Mouse (Mus musculus) MEL (cell line): ENCODE data around the gene Hist1h2ae. TPM values are rescaled to one million over a fixed set of nuclear protein-coding genes. Genes with fewer than 3 reads are reported as not detected.

Experiments
- DNase-seq: peaks from one replicate; pipeline ENCODE4 v3.0.0; 2011; ENCODE audit warnings: low read depth, low spot score
- H3K27ac ChIP-seq: 2 replicates; pipeline ENCODE4 v1.5.1; 2012; ENCODE audit warnings: low read depth, mild to moderate bottlenecking, control low read depth, low read length, moderate library complexity; ENCODE audit not compliant: control insufficient read depth
- H3K27me3 ChIP-seq, 2 experiments: fragments of 150-350 bp in 1 of 2; sonication (generic) in 1 of 2; 2 replicates each; pipeline ENCODE4 v1.6.1; 2012; ENCODE audit warnings: low read length in 2 of 2, mild to moderate bottlenecking in 2 of 2, improper control_type of control experiment in 1 of 2, moderate library complexity in 1 of 2; ENCODE audit not compliant: insufficient read depth in 2 of 2, control insufficient read depth in 1 of 2
- H3K36me3 ChIP-seq, 2 experiments: 2 replicates each; pipeline ENCODE4 v1.6.1; 2012 to 2014; ENCODE audit warnings: low read length in 2 of 2, improper control_type of control experiment in 1 of 2, inconsistent platforms in 1 of 2, mild to moderate bottlenecking in 1 of 2; ENCODE audit not compliant: insufficient read depth in 2 of 2, control insufficient read depth in 1 of 2
- H3K4me1 ChIP-seq, 2 experiments: fragments of 150-350 bp in 1 of 2; sonication (generic) in 1 of 2; 2 replicates each; pipeline ENCODE4 v1.6.1; 2012; ENCODE audit warnings: low read length in 2 of 2, improper control_type of control experiment in 1 of 2, mild to moderate bottlenecking in 1 of 2; ENCODE audit not compliant: insufficient read depth in 2 of 2, control insufficient read depth in 1 of 2
- H3K4me3 ChIP-seq, 2 experiments: fragments of 150-350 bp in 1 of 2; sonication (generic) in 1 of 2; 2 replicates each; pipeline ENCODE4 v1.5.1; 2012; ENCODE audit warnings: low read depth in 2 of 2, low read length in 2 of 2, mild to moderate bottlenecking in 2 of 2, moderate library complexity in 2 of 2, control low read depth in 1 of 2, improper control_type of control experiment in 1 of 2; ENCODE audit not compliant: control insufficient read depth in 1 of 2, insufficient read depth in 1 of 2
- H3K79me2 ChIP-seq: 2 replicates; pipeline ENCODE4 v1.6.1; 2012; ENCODE audit warnings: mild to moderate bottlenecking, low read length, moderate library complexity; ENCODE audit not compliant: control insufficient read depth, poor library complexity, insufficient read depth
- H3K9ac ChIP-seq: 2 replicates; pipeline ENCODE4 v1.6.1; 2012; ENCODE audit warnings: low read depth, mild to moderate bottlenecking, control low read depth, low read length, moderate library complexity; ENCODE audit not compliant: control insufficient read depth, poor library complexity, severe bottlenecking
- H3K9me3 ChIP-seq: fragments of 150-350 bp; sonication (generic); replicated peaks from 2 replicates; pipeline ENCODE4 v1.6.1; 2012; ENCODE audit warnings: mild to moderate bottlenecking, low read length, improper control_type of control experiment, moderate library complexity; ENCODE audit not compliant: insufficient read depth
- BHLHE40 ChIP-seq: IDR thresholded peaks from 2 replicates; pipeline ENCODE4 v1.6.1; 2012; ENCODE audit warnings: low read depth, mild to moderate bottlenecking, inconsistent platforms, low read length, improper control_type of control experiment, borderline replicate concordance
- CHD1 ChIP-seq: IDR thresholded peaks from 2 replicates; pipeline ENCODE4 v1.6.1; 2012; ENCODE audit warnings: low read depth, mild to moderate bottlenecking, inconsistent platforms, low read length, improper control_type of control experiment
- CHD2 ChIP-seq: IDR thresholded peaks from 2 replicates; pipeline ENCODE4 v1.6.1; 2011; ENCODE audit warnings: low read length, improper control_type of control experiment
- CTCF ChIP-seq, 3 experiments: IDR thresholded peaks in 2 of 3; conservative IDR thresholded peaks in 1 of 3; 2 replicates each; pipeline ENCODE4 v1.5.1; 2011 to 2012; ENCODE audit warnings: low read length in 3 of 3, low read depth in 2 of 3, mild to moderate bottlenecking in 2 of 3, improper control_type of control experiment in 1 of 3, inconsistent platforms in 1 of 3, mixed read lengths in 1 of 3, moderate library complexity in 1 of 3; ENCODE audit not compliant: control insufficient read depth in 1 of 3, insufficient read depth in 1 of 3, poor library complexity in 1 of 3, severe bottlenecking in 1 of 3
- ELF1 ChIP-seq: IDR thresholded peaks from 2 replicates; pipeline ENCODE4 v1.6.1; 2014; ENCODE audit warnings: low read depth, mild to moderate bottlenecking, inconsistent platforms, low read length, improper control_type of control experiment, moderate library complexity
- EP300 ChIP-seq, 2 experiments: IDR thresholded peaks; 2 replicates each; pipeline ENCODE4 v1.6.1; 2011; ENCODE audit warnings: improper control_type of control experiment in 2 of 2, low read length in 2 of 2, low read depth in 1 of 2, mild to moderate bottlenecking in 1 of 2
- ETS1 ChIP-seq: IDR thresholded peaks from 2 replicates; pipeline ENCODE4 v1.6.1; 2012; ENCODE audit warnings: low read depth, mild to moderate bottlenecking, inconsistent platforms, low read length, improper control_type of control experiment, moderate library complexity
- GABPA ChIP-seq: IDR thresholded peaks from 2 replicates; pipeline ENCODE4 v1.6.1; 2012; ENCODE audit warnings: low read depth, mild to moderate bottlenecking, inconsistent platforms, low read length, improper control_type of control experiment, moderate library complexity
- GATA1 ChIP-seq: IDR thresholded peaks from 2 replicates; pipeline ENCODE4 v1.6.1; 2011; ENCODE audit warnings: low read depth, low read length, improper control_type of control experiment
- HCFC1 ChIP-seq: IDR thresholded peaks from 2 replicates; pipeline ENCODE4 v1.6.1; 2012; ENCODE audit warnings: low read depth, mild to moderate bottlenecking, inconsistent platforms, low read length, improper control_type of control experiment, moderate library complexity
- JUND ChIP-seq: IDR thresholded peaks from 2 replicates; pipeline ENCODE4 v1.6.1; 2011; ENCODE audit warnings: low read depth, mild to moderate bottlenecking, improper control_type of control experiment, low read length
- KAT2A ChIP-seq: conservative IDR thresholded peaks from 2 replicates; pipeline ENCODE4 v1.6.1; 2012; ENCODE audit warnings: low read depth, low read length, improper control_type of control experiment, inconsistent platforms
- MAX ChIP-seq: IDR thresholded peaks from 2 replicates; pipeline ENCODE4 v1.6.1; 2011; ENCODE audit warnings: low read length, improper control_type of control experiment
- MAZ ChIP-seq: IDR thresholded peaks from 2 replicates; pipeline ENCODE4 v1.6.1; 2012; ENCODE audit warnings: low read depth, mild to moderate bottlenecking, inconsistent platforms, low read length, improper control_type of control experiment
- MXI1 ChIP-seq: IDR thresholded peaks from 2 replicates; pipeline ENCODE4 v1.6.1; 2011; ENCODE audit warnings: mild to moderate bottlenecking, low read depth, low read length, improper control_type of control experiment
- MYB ChIP-seq: IDR thresholded peaks from 2 replicates; pipeline ENCODE4 v1.6.1; 2011; ENCODE audit warnings: mild to moderate bottlenecking, low read depth, low read length, improper control_type of control experiment
- MYC ChIP-seq: IDR thresholded peaks from 2 replicates; pipeline ENCODE4 v1.6.1; 2011; ENCODE audit warnings: low read depth, mild to moderate bottlenecking, low read length, improper control_type of control experiment, moderate library complexity
- POLR2A ChIP-seq, 2 experiments: IDR thresholded peaks; 2 replicates each; pipeline ENCODE4 v1.6.1; 2011 to 2012; ENCODE audit warnings: low read length in 2 of 2, mild to moderate bottlenecking in 2 of 2, control low read depth in 1 of 2, improper control_type of control experiment in 1 of 2, low read depth in 1 of 2, moderate library complexity in 1 of 2; ENCODE audit not compliant: control insufficient read depth in 1 of 2, insufficient read depth in 1 of 2, poor library complexity in 1 of 2
- POLR2AphosphoS2 ChIP-seq: IDR thresholded peaks from 2 replicates; pipeline ENCODE4 v1.6.1; 2011; ENCODE audit warnings: low read length, improper control_type of control experiment
- RAD21 ChIP-seq: IDR thresholded peaks from 2 replicates; pipeline ENCODE4 v1.6.1; 2011; ENCODE audit warnings: mild to moderate bottlenecking, low read depth, low read length, improper control_type of control experiment
- RCOR1 ChIP-seq: IDR thresholded peaks from 2 replicates; pipeline ENCODE4 v1.6.1; 2012; ENCODE audit warnings: low read depth, mild to moderate bottlenecking, inconsistent platforms, low read length, improper control_type of control experiment
- SIN3A ChIP-seq: IDR thresholded peaks from 2 replicates; pipeline ENCODE4 v1.6.1; 2012; ENCODE audit warnings: low read length, improper control_type of control experiment, inconsistent platforms
- SMC3 ChIP-seq: IDR thresholded peaks from 2 replicates; pipeline ENCODE4 v1.6.1; 2011; ENCODE audit warnings: low read depth, low read length, improper control_type of control experiment
- TAL1 ChIP-seq: IDR thresholded peaks from 2 replicates; pipeline ENCODE4 v1.6.1; 2012; ENCODE audit warnings: mild to moderate bottlenecking, inconsistent platforms, low read length, moderate library complexity, mixed read lengths
- TBP ChIP-seq: IDR thresholded peaks from 2 replicates; pipeline ENCODE4 v1.8.0; 2011; ENCODE audit warnings: low read depth, low read length, improper control_type of control experiment
- TCF12 ChIP-seq: IDR thresholded peaks from 2 replicates; pipeline ENCODE4 v1.6.1; 2014; ENCODE audit warnings: low read depth, mild to moderate bottlenecking, inconsistent platforms, low read length, improper control_type of control experiment, moderate library complexity
- UBTF ChIP-seq: IDR thresholded peaks from 2 replicates; pipeline ENCODE4 v1.6.1; 2012; ENCODE audit warnings: low read depth, mild to moderate bottlenecking, inconsistent platforms, low read length, improper control_type of control experiment, moderate library complexity, borderline replicate concordance; ENCODE audit not compliant: insufficient read depth
- USF2 ChIP-seq, 2 experiments: IDR thresholded peaks; 2 replicates each; pipeline ENCODE4 v1.6.1; 2011 to 2012; ENCODE audit warnings: improper control_type of control experiment in 2 of 2, low read length in 2 of 2, borderline replicate concordance in 1 of 2, inconsistent platforms in 1 of 2, low read depth in 1 of 2, mild to moderate bottlenecking in 1 of 2; ENCODE audit not compliant: insufficient read depth in 1 of 2
- ZC3H11A ChIP-seq: IDR thresholded peaks from 2 replicates; pipeline ENCODE4 v1.6.1; 2012; ENCODE audit warnings: low read depth, mild to moderate bottlenecking, inconsistent platforms, low read length, improper control_type of control experiment
- ZNF384 ChIP-seq: IDR thresholded peaks from 2 replicates; pipeline ENCODE4 v1.6.1; 2012; ENCODE audit warnings: low read depth, mild to moderate bottlenecking, inconsistent platforms, low read length, improper control_type of control experiment
- polyA plus RNA-seq, 2 experiments: library from polyadenylated mRNA; stranded (reverse) in 1 of 2; unstranded in 1 of 2; fragments of >175 nt in 1 of 2; fragments of >200 nt in 1 of 2; gene quantifications; 2 replicates each; pipeline versions ENCODE4 v1.2.1 to v1.2.4; 2012; ENCODE audit warnings: low replicate concordance in 2 of 2, low read depth in 1 of 2; ENCODE audit not compliant: insufficient read length in 2 of 2, insufficient read depth in 1 of 2, missing spikeins in 1 of 2
- total RNA-seq: library from RNA; depleted of rRNA; stranded (reverse); fragments of 300-350 nt; gene quantifications from 2 replicates; pipeline ENCODE4 v1.2.3, GENCODE M21; 2012

Gene Hist1h2ae
- total and polyA plus RNA-seq, 3 experiments = 3.3 to 560 TPM; not detected in 1

DNA sequence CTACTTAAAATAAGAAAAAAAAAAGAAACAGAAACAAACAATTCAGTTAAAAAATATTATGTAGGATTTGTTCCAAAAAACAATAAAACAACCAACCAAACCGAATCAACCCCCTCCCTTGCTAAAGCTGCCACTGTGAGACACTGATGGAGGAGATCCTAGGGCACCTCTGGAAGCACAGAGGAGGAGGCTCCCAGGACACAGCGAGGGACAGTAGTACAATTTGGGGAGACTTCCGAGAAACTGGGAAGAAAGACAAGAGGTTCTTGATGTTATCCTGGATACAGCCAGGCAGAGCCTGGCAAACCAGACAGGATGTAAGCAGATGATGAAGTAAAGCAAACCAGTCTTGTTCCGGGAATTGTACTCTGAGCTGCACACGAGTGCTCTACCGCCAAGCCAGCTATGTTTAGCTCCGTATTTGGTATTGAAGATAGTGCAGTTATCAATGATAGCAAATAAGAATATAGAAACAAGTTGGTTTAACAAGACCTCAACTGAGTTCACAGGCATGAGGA is 32.2 kb upstream of the Hist1h2ae start:
- H3K79me2 ChIP-seq = no peaks in the 10 kb centered on the region
- no peaks in the 10 kb centered on the region for H3K9me3 ChIP-seq
- H3K27ac ChIP-seq = no peak overlapping the region
- H3K9ac ChIP-seq = no peak overlapping the region
- DNase-seq = no peak
- H3K36me3 ChIP-seq = no peaks in the 10 kb centered on the region
- H3K27me3 ChIP-seq = no peaks in the 10 kb centered on the region
- TF ChIP-seq ZC3H11A (no peak), CHD2 (no peak), USF2 (IDR thresholded peaks at IDR 0.05; ENCODE audit: borderline replicate concordance in 1 of 2, insufficient read depth in 1 of 2, low read depth in 1 of 2, low read length in 2 of 2) (no peak), KAT2A (no peak), ELF1 (no peak), RCOR1 (no peak), RAD21 (no peak), TCF12 (no peak), MYC (no peak), POLR2A (IDR thresholded peaks at IDR 0.05; ENCODE audit: control insufficient read depth in 1 of 2, insufficient read depth in 1 of 2, low read depth in 1 of 2, low read length in 2 of 2, poor library complexity in 1 of 2) (no peak), POLR2AphosphoS2 (no peak), ZNF384 (no peak), MAZ (no peak), SIN3A (no peak), MAX (no peak)
- no peak overlapping the region for H3K4me3 ChIP-seq
- H3K4me1 ChIP-seq = no peaks in the 10 kb centered on the region

DNA sequence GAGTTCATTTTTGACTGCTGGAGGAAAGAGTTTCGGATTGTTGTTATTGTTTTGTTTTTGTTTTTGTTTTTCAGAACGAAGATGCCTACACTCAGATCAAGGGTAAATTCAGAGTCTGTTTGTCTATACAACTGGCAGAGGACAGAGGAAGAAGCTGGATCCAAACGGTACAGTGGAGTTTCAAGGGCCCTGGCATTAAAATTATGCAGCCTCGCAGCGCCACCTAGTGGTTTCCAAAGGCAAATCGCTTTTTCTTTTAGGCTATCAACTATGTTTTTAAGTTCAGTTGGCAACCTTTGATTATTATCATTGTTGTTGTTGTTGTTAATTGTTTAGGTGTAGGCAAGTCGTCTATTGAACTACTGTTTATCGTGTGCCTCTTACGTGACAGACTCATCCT is 26.9 kb upstream of the Hist1h2ae start:
- Histone ChIP-seq H3K36me3 (peaks cover 0 to 28% of the 10 kb centered on the region in 2 experiments; a peak in 2 of 4 replicates), H3K9me3 (no peaks in the 10 kb centered on the region), H3K4me1 (peaks cover 15 to 26% of the 10 kb centered on the region in 2 experiments), H3K27ac (no peak overlapping the region), H3K4me3 (0 out of 4 replicates have a peak overlapping the region, but pooled peaks of 1 of the 2 experiments have one; percentile 19), H3K27me3 (no peaks in the 10 kb centered on the region), H3K9ac (peak overlapping the region; percentile 34; the same call in 1 of the 2 replicates), H3K79me2 (no peaks in the 10 kb centered on the region)
- TF ChIP-seq CTCF (IDR thresholded peaks at IDR 0.05 in 2 of 3, conservative IDR thresholded peaks at IDR 0.05 in 1 of 3; ENCODE audit: control insufficient read depth in 1 of 3, insufficient read depth in 1 of 3, low read depth in 2 of 3, low read length in 3 of 3, poor library complexity in 1 of 3, severe bottlenecking in 1 of 3) (peak; percentile 75 to 88 (median 77)), ZC3H11A (peak; percentile 85), SIN3A (peak; percentile 70), ETS1 (no peak), POLR2AphosphoS2 (no peak), MAX (no peak), EP300 (IDR thresholded peaks at IDR 0.05; ENCODE audit: low read depth in 1 of 2, low read length in 2 of 2) (no peak), ELF1 (0 out of 2 replicates have a peak, but pooled peaks have one; percentile 24), RAD21 (peak; percentile 98), MYB (no peak), SMC3 (peak; percentile 76), HCFC1 (no peak), USF2 (IDR thresholded peaks at IDR 0.05; ENCODE audit: borderline replicate concordance in 1 of 2, insufficient read depth in 1 of 2, low read depth in 1 of 2, low read length in 2 of 2) (no peak), POLR2A (IDR thresholded peaks at IDR 0.05; ENCODE audit: control insufficient read depth in 1 of 2, insufficient read depth in 1 of 2, low read depth in 1 of 2, low read length in 2 of 2, poor library complexity in 1 of 2) (no peak), MAZ (no peak), CHD2 (no peak), JUND (no peak), UBTF (no peak), MXI1 (no peak), GATA1 (peak; percentile 27; the same call in 1 of the 2 replicates), TBP (peak; percentile 53; the same call in 1 of the 2 replicates), GABPA (no peak), TAL1 (no peak), BHLHE40 (peak; percentile 9; the same call in 1 of the 2 replicates), CHD1 (no peak), ZNF384 (0 out of 2 replicates have a peak, but pooled peaks have one; percentile 18)
- DNase-seq = peak; percentile 89
